Mouse (Mus musculus) embryonic facial prominence, embryonic 12.5 days (tissue): ENCODE measurements around the gene 4930412O13Rik. TPM values are rescaled to one million over a fixed set of nuclear protein-coding genes. Genes with fewer than 3 reads are reported as not detected.

ENCODE experiments used
- ATAC-seq: fragments of 200-750 bp; cut with Nextera tagmentation; 2 replicates; pipeline ENCODE4 v1.8.0; 2017; ENCODE audit not compliant: insufficient number of reproducible peaks, insufficient read depth, low FRiP score, low TSS enrichment
- H3K27ac ChIP-seq: fragments of 300-500 bp; sonication (generic); 2 replicates; pipeline ENCODE4 v1.5.1; 2016; ENCODE audit warnings: mild to moderate bottlenecking
- H3K27me3 ChIP-seq: fragments of 300-500 bp; sonication (generic); 2 replicates; pipeline ENCODE4 v1.6.1; 2016; ENCODE audit warnings: mild to moderate bottlenecking, moderate library complexity
- H3K36me3 ChIP-seq: fragments of 300-500 bp; sonication (generic); 2 replicates; pipeline ENCODE4 v1.6.1; 2016; ENCODE audit warnings: mild to moderate bottlenecking
- H3K4me1 ChIP-seq: fragments of 300-500 bp; sonication (generic); 2 replicates; pipeline ENCODE4 v1.6.1; 2016
- H3K4me2 ChIP-seq: fragments of 300-500 bp; sonication (generic); replicated peaks from 2 replicates; pipeline ENCODE4 v1.6.1; 2016; ENCODE audit warnings: mild to moderate bottlenecking, moderate library complexity
- H3K4me3 ChIP-seq: fragments of 300-500 bp; sonication (generic); 2 replicates; pipeline ENCODE4 v1.5.1; 2016; ENCODE audit warnings: mild to moderate bottlenecking
- H3K9ac ChIP-seq: fragments of 300-500 bp; sonication (generic); 2 replicates; pipeline ENCODE4 v1.6.1; 2016; ENCODE audit warnings: mild to moderate bottlenecking, moderate library complexity
- H3K9me3 ChIP-seq: fragments of 300-500 bp; sonication (generic); 2 replicates; pipeline ENCODE4 v1.6.1; 2016; ENCODE audit warnings: mild to moderate bottlenecking, moderate library complexity
- WGBS: fragments of 180-500 bp; shearing (Covaris S2); methylation state at CpG from one replicate; pipeline ENCODE4 v1.1.7; 2016; 5-methylcytosine and 5-hydroxymethylcytosine counted together
- polyA plus RNA-seq: library from polyadenylated mRNA; unstranded; fragments of >200 nt; fragmentation: Nextera tagmentation; extraction: Ambion mirVana; gene quantifications from 2 replicates; pipeline ENCODE4 v1.2.1, GENCODE M21; 2016

Gene 4930412O13Rik
- polyA plus RNA-seq, 1 experiment from 2014 or later, result 1.8 TPM

DNA sequence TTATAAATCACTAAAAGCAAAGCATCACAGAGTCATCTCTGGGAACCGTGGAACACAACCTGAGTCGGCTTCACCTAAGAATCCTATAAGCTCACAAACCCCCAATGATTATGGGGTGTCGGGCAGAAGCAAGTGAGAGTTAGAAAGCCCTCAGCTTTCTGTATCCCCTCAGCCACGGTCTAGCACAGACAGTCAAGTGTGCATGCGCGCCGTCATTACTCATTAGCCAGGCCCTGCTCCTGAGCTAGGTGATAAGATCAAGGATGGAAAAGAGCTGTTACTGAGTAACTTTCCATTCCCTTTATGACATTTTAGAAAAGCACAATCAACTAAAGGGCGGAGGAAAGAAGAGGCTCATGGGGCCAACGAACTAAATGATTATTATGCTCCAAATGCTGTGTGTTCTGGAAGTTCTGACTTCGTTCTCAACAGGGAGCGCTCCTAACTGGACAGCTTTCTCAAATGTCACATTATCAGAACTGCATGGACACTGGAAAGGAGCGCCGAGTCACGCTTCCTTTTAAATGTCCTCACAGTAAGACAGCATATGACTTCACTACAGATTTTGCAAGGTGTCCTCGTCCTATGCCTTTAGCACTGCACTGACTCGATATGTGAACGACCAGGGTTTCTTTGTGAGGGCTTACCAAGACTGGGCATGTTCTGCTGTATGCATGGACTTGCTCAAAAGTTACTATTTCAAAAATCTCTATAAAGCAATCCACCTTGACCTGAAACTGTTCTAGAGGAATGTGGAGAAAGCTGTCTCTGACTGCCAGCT, 37.8 kb downstream of the 4930412O13Rik start:
- WGBS, result 87% methylated on average over 17 of the region's 17 CpGs
- Histone ChIP-seq H3K9me3 (no peaks in the 10 kb centered on the region), H3K9ac (no peak overlapping the region), H3K36me3 (peaks cover 15% of the 10 kb centered on the region), H3K4me1 (no peaks in the 10 kb centered on the region), H3K27ac (no peak overlapping the region), H3K27me3 (no peaks in the 10 kb centered on the region), H3K4me2 (no peak overlapping the region), H3K4me3 (no peak overlapping the region)
- ATAC-seq, result no peak

DNA sequence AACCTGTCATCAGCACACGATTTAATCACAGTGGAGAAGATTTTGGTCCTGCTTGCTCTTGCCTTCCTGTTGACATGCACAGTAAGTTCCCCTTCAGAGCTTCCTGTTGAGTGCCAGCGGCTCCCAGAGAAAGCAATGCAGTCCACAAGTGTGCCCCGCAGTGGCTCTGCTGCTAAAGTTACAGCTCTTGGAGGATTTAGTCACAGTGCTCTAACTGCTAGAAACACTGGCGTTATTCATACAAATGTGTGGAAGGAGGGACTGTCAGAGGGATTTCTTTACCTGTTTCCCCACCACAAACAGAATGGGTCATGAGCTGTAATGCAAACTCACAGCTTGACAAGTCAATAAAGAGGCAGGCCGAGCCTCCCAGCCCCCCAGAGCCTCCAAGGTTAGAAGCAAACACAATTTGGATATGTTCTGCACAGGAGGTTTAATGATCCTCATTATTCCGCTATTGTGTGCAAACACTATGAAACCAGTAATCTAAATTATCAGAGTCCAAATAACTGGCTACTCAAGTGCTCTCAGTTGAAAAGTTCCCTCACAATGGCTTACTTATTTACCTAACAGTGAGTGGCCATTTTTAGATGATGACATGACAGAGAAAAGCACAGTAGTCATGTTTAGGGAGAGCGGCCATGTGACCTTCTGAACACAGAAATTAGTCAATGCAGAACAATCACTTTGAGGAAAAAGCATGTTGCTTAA, 45.3 kb downstream of the 4930412O13Rik start:
- H3K4me3 ChIP-seq, result no peak overlapping the region
- H3K4me1 ChIP-seq, result no peaks in the 10 kb centered on the region
- WGBS, result 39% methylated on average over 7 of the region's 7 CpGs
- no peak for ATAC-seq
- H3K4me2 ChIP-seq, result no peak overlapping the region
- no peaks in the 10 kb centered on the region for H3K27me3 ChIP-seq
- no peaks in the 10 kb centered on the region for H3K9me3 ChIP-seq
- H3K9ac ChIP-seq, result no peak overlapping the region
- 0 out of 2 replicates have a peak, but pooled peaks cover 6% of the 10 kb centered on the region for H3K36me3 ChIP-seq
- 0 out of 2 replicates have a peak overlapping the region, but pooled peaks have one; percentile 37 for H3K27ac ChIP-seq

DNA sequence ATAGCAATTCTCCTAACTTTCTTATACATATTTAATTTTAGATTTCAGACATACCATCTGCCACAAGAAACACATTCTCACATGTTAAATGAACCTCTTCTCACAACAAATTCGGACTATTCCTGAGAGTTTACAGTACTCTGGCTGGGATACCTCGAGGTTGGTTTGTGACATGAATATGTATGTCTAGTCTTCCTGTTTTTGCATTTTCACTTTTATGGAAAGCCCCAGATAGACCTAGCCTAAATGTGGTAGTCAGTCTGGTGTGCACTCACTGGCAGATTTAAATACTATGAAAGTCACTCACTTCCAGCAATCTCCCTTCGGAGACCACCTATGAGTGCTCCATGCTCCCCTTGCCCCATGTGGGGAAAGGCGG, 45.8 kb downstream of the 4930412O13Rik start:
- WGBS, result 82% methylated on average over 4 of the region's 4 CpGs
- no peak for ATAC-seq
- Histone ChIP-seq H3K36me3 (0 out of 2 replicates have a peak, but pooled peaks cover 6% of the 10 kb centered on the region), H3K27me3 (no peaks in the 10 kb centered on the region), H3K4me2 (no peak overlapping the region), H3K4me1 (no peaks in the 10 kb centered on the region), H3K9me3 (no peaks in the 10 kb centered on the region), H3K9ac (no peak overlapping the region), H3K27ac (no peak overlapping the region), H3K4me3 (no peak overlapping the region)

Other genes with a start within 250 kb of the 4930412O13Rik start
- 0.41 and 1.0 TPM in 2 replicates for gene 9230102O04Rik, start 8.3 kb downstream of the 4930412O13Rik start, polyA plus RNA-seq
- gene Gata3, start 8.8 kb downstream of the 4930412O13Rik start, polyA plus RNA-seq, result 22.6 and 23.6 TPM in 2 replicates
- gene Taf3, start 167.3 kb downstream of the 4930412O13Rik start, polyA plus RNA-seq, result 15.8 and 16.0 TPM in 2 replicates
- 519 and 528 TPM in 2 replicates for gene Atp5c1, start 199.3 kb downstream of the 4930412O13Rik start, polyA plus RNA-seq
- gene Kin, start 199.3 kb downstream of the 4930412O13Rik start, polyA plus RNA-seq, result 32.8 and 35.4 TPM in 2 replicates